Mouse (Mus musculus): ENCODE results near the gene Colgalt2.

The Colgalt2 gene

GRCm38 (mm10) chr1:152476126-152476525 lies 76.5 kb downstream of the Colgalt2 start:
- no peak for DNase-seq (ENCODE audit: extremely low spot score, low read depth, low spot score)

DNA sequence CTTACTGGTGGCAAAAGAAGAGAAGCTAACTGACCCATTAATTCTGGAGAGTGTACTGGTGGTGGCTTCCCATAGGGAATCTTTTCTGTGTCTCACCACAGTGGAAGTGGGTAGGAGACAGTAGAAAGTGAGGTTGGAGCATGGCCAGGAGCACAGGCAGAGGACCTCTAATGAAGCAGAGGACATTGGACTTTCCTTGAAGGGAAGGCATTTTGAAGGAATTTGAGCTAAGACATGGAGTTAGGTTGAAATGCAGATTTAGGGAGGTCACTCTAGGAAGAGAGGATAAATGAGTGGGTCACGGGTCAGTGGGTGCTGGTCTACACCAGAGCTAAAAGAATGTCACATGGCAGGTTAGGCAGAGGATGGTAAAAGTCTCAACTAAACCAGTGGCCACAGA lies 91.2 kb downstream of the Colgalt2 start:
- no peak for DNase-seq (ENCODE audit: extremely low spot score, low read depth, low spot score)

GRCm38 (mm10) chr1:152492258-152492657 lies 92.6 kb downstream of the Colgalt2 start:
- no peak for DNase-seq (ENCODE audit: extremely low spot score, low read depth, low spot score)

- no peak for DNase-seq (ENCODE audit: extremely low spot score, low read depth, low spot score)
These were observed 97.2 kb downstream of the Colgalt2 start for GRCm38 (mm10) chr1:152496831-152497230.

DNA sequence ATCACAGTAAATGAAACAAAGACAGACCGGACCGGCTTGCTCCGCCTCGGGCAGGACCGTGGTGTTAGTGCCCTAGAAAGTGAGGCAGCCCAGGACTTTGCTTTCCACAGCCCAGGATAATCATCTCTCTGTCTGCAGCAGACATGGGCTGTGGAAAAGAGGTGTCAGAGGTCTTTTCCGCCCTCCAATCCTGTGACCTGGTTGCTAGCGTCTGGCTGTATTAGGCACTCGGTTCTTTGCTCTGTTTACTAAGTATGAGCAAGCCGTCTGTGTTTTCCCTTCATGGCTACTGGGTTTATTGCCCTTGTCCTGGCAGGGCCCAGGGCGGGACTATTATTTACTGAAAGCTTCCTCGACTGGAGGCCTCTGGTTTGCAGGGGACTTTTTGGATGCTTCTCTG lies 98.0 kb downstream of the Colgalt2 start:
- no peak for DNase-seq (ENCODE audit: extremely low spot score, low read depth, low spot score)

DNA sequence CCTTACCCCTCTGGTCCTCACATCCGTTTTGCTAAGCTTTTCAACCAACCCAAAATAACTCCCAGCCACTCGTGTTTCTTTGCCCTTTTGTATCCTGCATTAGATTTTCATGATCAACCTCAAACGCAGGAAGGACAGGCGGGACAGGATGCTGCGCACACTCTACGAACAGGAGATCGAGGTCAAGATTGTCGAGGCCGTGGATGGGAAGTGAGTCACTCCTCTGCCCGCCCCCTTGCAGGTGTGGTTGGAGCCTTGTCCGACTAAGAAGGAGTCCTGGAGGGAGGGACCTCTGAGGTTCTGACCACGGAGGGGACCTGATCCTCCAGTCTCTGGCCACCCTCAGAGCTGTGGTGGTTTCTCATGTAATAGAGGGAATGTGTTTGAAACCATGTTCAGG lies 100.2 kb downstream of the Colgalt2 start:
- no peak for DNase-seq (ENCODE audit: extremely low spot score, low read depth, low spot score)

GRCm38 (mm10) chr1:152506175-152506574 lies 106.5 kb downstream of the Colgalt2 start:
- no peak for DNase-seq (ENCODE audit: extremely low spot score, low read depth, low spot score)

- no peak for DNase-seq (ENCODE audit: extremely low spot score, low read depth, low spot score)
These were observed 107.1 kb downstream of the Colgalt2 start for GRCm38 (mm10) chr1:152506726-152507125.

DNA sequence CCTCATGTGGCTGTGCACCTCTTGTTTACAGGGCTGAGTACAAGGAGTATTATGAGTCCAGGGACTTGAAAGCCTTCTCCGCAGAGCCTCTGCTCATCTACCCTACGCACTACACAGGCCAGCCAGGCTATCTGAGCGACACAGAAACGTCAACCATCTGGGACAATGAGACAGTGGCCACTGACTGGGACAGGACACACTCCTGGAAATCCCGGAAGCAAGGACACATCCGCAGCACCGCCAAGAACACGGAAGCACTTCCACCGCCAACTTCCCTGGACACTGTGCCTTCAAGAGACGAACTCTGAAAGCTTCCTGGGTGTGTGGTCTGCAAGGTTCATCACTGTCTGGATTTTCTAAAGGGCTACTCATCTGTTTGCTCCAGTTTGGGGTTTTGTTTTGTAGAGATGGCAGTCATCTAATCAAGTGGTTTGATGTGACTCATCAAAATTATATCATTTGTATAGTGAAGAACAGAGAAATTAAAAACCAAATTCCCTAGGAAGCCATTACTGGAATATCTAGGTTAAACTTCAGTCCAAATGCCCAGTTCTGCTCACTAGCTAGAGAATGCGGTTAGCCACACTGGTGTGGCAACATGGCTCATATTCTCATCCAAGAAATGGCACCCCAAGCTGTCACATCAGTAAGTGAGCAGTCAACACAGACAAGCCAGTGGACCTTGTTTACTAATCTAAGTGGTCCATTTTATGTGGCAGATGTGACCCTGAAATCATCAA lies 109.0 kb downstream of the Colgalt2 start:
- DNase-seq (ENCODE audit: extremely low spot score, low read depth, low spot score) = no peak

DNA sequence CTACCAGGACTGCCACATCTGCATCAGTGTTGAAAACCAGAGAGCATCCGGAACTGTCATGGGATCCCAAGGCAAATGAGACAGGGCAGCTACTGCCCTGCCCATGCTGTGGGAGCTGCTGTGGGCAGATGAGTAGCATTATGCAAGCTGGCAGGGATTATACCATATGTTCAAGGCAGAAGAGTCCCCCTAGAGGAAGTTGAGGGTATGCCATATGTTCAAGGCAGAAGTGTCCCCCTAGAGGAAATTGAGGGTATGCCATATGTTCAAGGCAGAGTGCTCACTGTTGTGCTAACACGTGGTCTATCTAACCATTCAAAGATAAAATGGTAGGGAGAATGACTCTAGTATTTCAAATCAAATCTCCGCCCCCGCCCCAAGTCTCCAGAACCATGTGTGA lies 111.6 kb downstream of the Colgalt2 start:
- DNase-seq (ENCODE audit: extremely low spot score, low read depth, low spot score) = no peak

- no peak for DNase-seq (ENCODE audit: extremely low spot score, low read depth, low spot score)
These were observed 114.6 kb downstream of the Colgalt2 start for GRCm38 (mm10) chr1:152514256-152514655.

DNA sequence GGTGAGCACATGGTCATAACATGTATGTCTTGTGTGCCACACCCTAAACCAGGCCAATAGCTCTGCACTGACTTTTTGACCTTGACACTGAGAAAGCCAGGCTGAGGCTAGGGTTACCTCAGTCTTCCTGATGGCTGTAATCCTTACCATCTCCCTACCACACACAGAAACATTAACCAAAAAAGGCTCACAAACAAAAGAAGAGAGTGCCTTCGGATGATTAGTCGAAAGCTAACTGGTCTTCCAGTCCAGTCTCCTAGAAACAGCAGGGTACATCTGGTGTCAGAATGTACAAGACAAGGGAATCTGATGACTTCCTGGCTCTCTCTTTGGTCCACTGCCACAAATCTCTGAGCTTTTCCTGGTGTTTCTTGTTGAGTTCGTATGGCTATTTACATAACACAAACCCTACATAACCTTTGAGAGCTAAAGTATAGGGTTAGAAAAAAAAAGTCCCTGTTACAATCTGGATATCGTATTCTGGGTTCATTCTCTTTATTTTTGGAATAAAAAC lies 117.5 kb downstream of the Colgalt2 start:
- DNase-seq (ENCODE audit: extremely low spot score, low read depth, low spot score) = no peak

- no peak for DNase-seq (ENCODE audit: extremely low spot score, low read depth, low spot score)
These were observed 119.3 kb downstream of the Colgalt2 start for GRCm38 (mm10) chr1:152518971-152519370.

GRCm38 (mm10) chr1:152520798-152521575 lies 121.4 kb downstream of the Colgalt2 start:
- peak; percentile 16 for DNase-seq (ENCODE audit: extremely low spot score, low read depth, low spot score)

DNA sequence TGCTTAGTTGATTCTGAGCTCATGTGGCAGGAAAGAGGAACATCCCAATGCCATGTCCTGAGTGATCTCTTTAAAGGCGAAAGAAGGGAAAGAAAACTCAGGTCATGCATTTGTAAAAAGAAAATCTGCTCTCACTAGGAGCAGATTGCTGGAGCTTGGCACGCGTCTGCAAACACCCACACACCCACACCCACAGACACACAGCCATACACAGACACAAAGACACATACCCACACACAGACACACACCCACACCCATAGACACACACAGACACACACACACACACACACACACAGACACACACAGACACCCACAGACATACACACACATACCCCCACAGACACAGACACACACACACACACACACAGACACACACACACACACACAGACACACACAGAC lies 122.6 kb downstream of the Colgalt2 start:
- DNase-seq (ENCODE audit: extremely low spot score, low read depth, low spot score) = no peak

DNA sequence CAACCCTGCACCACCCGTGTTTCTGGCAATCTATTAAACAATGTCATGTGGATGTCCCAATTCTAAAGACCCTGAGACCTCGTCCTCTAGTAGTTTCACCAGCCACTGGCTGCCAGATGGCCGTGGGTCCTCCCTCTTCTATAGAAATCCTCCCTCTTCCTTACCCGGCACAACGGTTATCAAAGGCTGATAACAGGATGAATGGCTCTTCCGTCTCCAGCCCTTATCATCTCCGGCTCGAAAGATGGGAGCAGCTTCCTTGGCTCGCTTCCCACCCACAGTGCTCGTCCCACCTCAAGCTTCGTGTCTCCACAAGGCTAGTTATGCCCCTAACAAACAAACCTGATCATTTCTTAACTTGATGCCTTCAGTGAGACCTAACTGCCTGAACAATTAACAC lies 123.7 kb downstream of the Colgalt2 start:
- no peak for DNase-seq (ENCODE audit: extremely low spot score, low read depth, low spot score)

DNA sequence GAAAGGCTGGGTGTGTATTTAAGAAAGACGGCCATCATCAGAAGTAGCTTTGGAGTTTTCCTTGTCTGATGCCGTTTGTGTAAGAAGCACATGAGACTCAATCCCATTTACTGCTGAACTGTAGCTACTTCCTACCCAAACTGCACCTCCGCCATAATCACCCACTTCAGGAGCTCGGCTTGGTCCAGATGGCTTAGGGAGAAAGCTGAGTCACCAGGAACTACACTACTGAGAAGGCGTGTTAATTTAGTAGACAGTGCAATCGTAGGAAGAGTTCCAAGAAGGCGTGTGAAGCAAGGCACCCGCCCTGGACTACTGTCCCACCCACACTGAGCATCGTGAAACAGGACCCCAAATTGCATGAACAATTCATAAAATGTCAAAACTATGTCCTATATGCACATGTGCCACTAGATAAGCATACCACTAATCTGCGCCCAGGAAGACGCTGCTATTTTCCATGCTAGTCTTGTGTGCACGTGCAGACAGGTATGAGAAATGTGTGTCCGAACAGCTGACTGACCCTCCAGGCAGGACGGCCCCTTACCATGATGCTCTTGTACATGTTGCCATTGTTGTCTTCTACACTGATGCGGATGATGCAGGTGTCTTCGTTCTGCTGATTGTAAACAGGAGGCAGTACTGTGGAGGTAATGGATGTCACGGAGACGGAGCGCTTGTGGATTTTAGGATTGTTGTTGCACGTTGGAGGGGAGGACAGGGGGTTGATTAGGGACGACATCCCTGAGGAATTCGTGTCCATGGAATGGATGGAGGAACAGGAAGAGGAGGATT lies 124.7 kb downstream of the Colgalt2 start:
- DNase-seq (ENCODE audit: extremely low spot score, low read depth, low spot score) = no peak

GRCm38 (mm10) chr1:152524987-152525648 lies 125.5 kb downstream of the Colgalt2 start:
- peak; percentile 67 for DNase-seq (ENCODE audit: extremely low spot score, low read depth, low spot score)

DNA sequence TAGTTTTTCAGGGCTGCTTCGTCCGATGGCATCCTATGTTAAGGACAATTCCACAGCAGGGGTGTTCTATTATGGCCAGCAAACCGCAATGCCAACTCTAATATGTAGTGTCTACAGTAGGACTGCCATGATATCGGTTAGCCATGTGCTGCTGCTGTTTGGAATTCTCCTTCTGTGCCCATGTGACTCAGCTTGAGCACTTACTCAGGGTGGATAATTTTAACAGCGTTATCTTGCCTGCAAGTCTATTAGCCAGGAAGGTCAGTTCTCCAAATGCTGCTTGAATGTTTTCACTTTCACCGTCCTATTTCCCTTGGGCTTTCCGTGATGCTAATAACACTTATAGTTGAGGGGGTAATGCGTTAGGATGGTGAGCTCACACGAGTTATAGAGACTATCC lies 126.5 kb downstream of the Colgalt2 start:
- DNase-seq (ENCODE audit: extremely low spot score, low read depth, low spot score) = no peak

- DNase-seq (ENCODE audit: extremely low spot score, low read depth, low spot score) = no peak
These were observed 128.6 kb downstream of the Colgalt2 start for GRCm38 (mm10) chr1:152528214-152528613.

- DNase-seq (ENCODE audit: extremely low spot score, low read depth, low spot score) = no peak
These were observed 129.1 kb downstream of the Colgalt2 start for GRCm38 (mm10) chr1:152528778-152529177.

All from hindlimb bud, embryonic 11.5 days (tissue).